Mouse (Mus musculus) thymus, adult 2 months (tissue): ENCODE data around the gene Ctso.

ENCODE experiments used
- CTCF ChIP-seq: fragments of 200-500 bp; IDR thresholded peaks from 2 replicates; pipeline ENCODE4 v1.5.1; 2012; ENCODE audit warnings: mild to moderate bottlenecking, control low read depth, low read length, moderate library complexity, borderline replicate concordance; ENCODE audit not compliant: control insufficient read depth, poor library complexity, insufficient read depth; ENCODE audit errors: extremely low read depth
- POLR2A ChIP-seq: fragments of 200-500 bp; IDR thresholded peaks from 2 replicates; pipeline ENCODE4 v1.6.1; 2012; ENCODE audit warnings: mild to moderate bottlenecking, low read length, control low read depth, moderate library complexity; ENCODE audit not compliant: control insufficient read depth, poor library complexity, insufficient read depth; ENCODE audit errors: extremely low read depth

GRCm38 (mm10) chr3:81990531-81990930 lies 58.1 kb downstream of the Ctso start:
- TF ChIP-seq CTCF (no peak), POLR2A (no peak)
